Mouse (Mus musculus): ENCODE results near the gene Dach1. TPM values are rescaled to one million over a fixed set of nuclear protein-coding genes. Genes with fewer than 3 reads are reported as not detected.

Gene Dach1
- polyA plus RNA-seq, 1 experiment from 2014 or later: 16.5 TPM

GRCm38 (mm10) chr14:98072647-98073420, 96.7 kb downstream of the Dach1 start:
- H3K36me3 ChIP-seq (ENCODE audit: control insufficient read depth, insufficient read depth, low read length): no peaks in the 10 kb centered on the region
- 50% methylated on average over 11 of the region's 11 CpGs for WGBS
- no peak overlapping the region for H3K4me2 ChIP-seq (ENCODE audit: low read depth, severe bottlenecking)

GRCm38 (mm10) chr14:98071877-98072276, 97.7 kb downstream of the Dach1 start:
- H3K4me1 ChIP-seq (ENCODE audit: control insufficient read depth, insufficient read depth, low read length): peaks cover 12% of the 10 kb centered on the region
- no peaks in the 10 kb centered on the region for H3K27me3 ChIP-seq (ENCODE audit: control insufficient read depth, insufficient read depth, low read length)
- H3K36me3 ChIP-seq (ENCODE audit: control insufficient read depth, insufficient read depth, low read length): no peaks in the 10 kb centered on the region
- H3K4me2 ChIP-seq (ENCODE audit: low read depth, severe bottlenecking): no peak overlapping the region
- DNase-seq (ENCODE audit: low spot score) (peak; percentile 39), ATAC-seq (ENCODE audit: insufficient number of reproducible peaks, low FRiP score, low TSS enrichment, low read depth) (no peak)
- no peak overlapping the region for H3K4me3 ChIP-seq (ENCODE audit: low read depth, low read length)
- H3K9ac ChIP-seq (ENCODE audit: low read length): no peak overlapping the region
- no peak overlapping the region for H3K27ac ChIP-seq (replicated peaks; ENCODE audit: low read depth, low read length)
- no peaks in the 10 kb centered on the region for H3K9me3 ChIP-seq (ENCODE audit: control insufficient read depth, low read length)
- WGBS: 13% methylated on average over 4 of the region's 4 CpGs

More at GRCm38 (mm10) chr14:98072647-98073420, 96.7 kb downstream of the Dach1 start:
- Histone ChIP-seq H3K9me3 (ENCODE audit: control insufficient read depth, low read length) (no peaks in the 10 kb centered on the region), H3K9ac (ENCODE audit: low read length) (no peak overlapping the region), H3K4me3 (ENCODE audit: low read depth, low read length) (no peak overlapping the region), H3K4me1 (ENCODE audit: control insufficient read depth, insufficient read depth, low read length) (peaks cover 12% of the 10 kb centered on the region), H3K27me3 (ENCODE audit: control insufficient read depth, insufficient read depth, low read length) (no peaks in the 10 kb centered on the region), H3K27ac (replicated peaks; ENCODE audit: low read depth, low read length) (no peak overlapping the region)
- ATAC-seq (ENCODE audit: insufficient number of reproducible peaks, low FRiP score, low TSS enrichment, low read depth) (no peak), DNase-seq (ENCODE audit: low spot score) (peak; percentile 27)

DNA sequence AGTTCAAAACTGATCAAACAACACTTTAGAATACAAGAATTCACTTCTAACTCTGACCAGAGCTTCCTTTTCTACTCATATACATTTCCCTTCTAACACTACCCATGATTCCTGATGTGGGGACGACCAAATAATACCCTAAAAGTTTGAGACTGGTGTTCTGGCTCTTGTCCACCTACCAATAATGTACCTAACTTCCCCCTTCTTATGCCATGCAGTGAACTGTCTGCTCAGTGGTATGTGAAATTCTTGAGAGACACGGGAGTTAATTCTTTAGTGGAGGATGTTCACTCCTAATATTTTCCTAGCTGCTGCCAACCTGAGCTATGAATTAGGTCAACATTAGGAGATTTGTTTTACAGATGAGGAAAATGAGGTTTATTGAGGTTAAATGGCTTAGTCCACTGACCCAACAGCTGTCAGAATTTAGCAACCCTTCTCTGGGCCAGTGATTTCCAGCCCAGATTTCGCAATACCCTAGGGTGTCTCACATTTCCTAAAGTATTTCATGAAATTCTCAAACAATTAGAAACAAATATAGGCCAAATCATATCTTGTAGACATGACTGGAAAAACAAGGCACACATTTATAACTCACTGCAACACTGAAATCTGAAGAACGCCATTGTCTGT, 102.2 kb downstream of the Dach1 start:
- DNase-seq (ENCODE audit: low spot score) (no peak), ATAC-seq (ENCODE audit: insufficient number of reproducible peaks, low FRiP score, low TSS enrichment, low read depth) (no peak)
- Histone ChIP-seq H3K9ac (ENCODE audit: low read length) (no peak overlapping the region), H3K36me3 (ENCODE audit: control insufficient read depth, insufficient read depth, low read length) (no peaks in the 10 kb centered on the region), H3K4me2 (ENCODE audit: low read depth, severe bottlenecking) (no peak overlapping the region), H3K27me3 (ENCODE audit: control insufficient read depth, insufficient read depth, low read length) (no peaks in the 10 kb centered on the region), H3K9me3 (ENCODE audit: control insufficient read depth, low read length) (no peaks in the 10 kb centered on the region), H3K27ac (replicated peaks; ENCODE audit: low read depth, low read length) (no peak overlapping the region), H3K4me1 (ENCODE audit: control insufficient read depth, insufficient read depth, low read length) (peaks cover 5% of the 10 kb centered on the region; the same call in 1 of the 2 replicates), H3K4me3 (ENCODE audit: low read depth, low read length) (no peak overlapping the region)
- WGBS: 85% methylated on average over 4 of the region's 4 CpGs

DNA sequence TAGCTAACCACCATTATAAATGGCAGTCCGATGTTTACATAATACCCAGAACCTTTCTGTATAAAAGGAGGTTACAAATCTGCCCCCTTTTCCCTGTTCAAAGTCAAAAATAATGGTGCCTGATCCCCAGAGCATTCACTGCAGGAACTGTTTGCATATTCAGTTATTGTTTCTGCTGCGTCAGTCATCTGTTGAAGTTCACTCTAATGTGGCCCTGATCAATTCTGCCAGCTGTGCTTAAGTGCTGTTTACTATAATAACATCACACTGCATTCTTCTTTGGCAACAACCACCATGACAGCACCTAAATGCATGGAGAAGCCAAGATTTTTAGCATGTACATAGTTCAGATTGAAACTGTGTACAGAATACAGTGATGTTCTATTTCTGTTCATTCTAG, 105.4 kb downstream of the Dach1 start:
- Histone ChIP-seq H3K9ac (ENCODE audit: low read length) (no peak overlapping the region), H3K36me3 (ENCODE audit: control insufficient read depth, insufficient read depth, low read length) (no peaks in the 10 kb centered on the region), H3K4me3 (ENCODE audit: low read depth, low read length) (no peak overlapping the region), H3K27ac (replicated peaks; ENCODE audit: low read depth, low read length) (no peak overlapping the region), H3K27me3 (ENCODE audit: control insufficient read depth, insufficient read depth, low read length) (no peaks in the 10 kb centered on the region), H3K9me3 (ENCODE audit: control insufficient read depth, low read length) (no peaks in the 10 kb centered on the region), H3K4me2 (ENCODE audit: low read depth, severe bottlenecking) (no peak overlapping the region), H3K4me1 (ENCODE audit: control insufficient read depth, insufficient read depth, low read length) (no peaks in the 10 kb centered on the region)
- DNase-seq (ENCODE audit: low spot score) (no peak), ATAC-seq (ENCODE audit: insufficient number of reproducible peaks, low FRiP score, low TSS enrichment, low read depth) (no peak)
- 84% methylated on average over 2 of the region's 2 CpGs for WGBS

GRCm38 (mm10) chr14:98049329-98049728, 120.2 kb downstream of the Dach1 start:
- H3K27me3 ChIP-seq (ENCODE audit: control insufficient read depth, insufficient read depth, low read length): no peaks in the 10 kb centered on the region
- no peaks in the 10 kb centered on the region for H3K4me1 ChIP-seq (ENCODE audit: control insufficient read depth, insufficient read depth, low read length)
- DNase-seq (ENCODE audit: low spot score) (no peak), ATAC-seq (ENCODE audit: insufficient number of reproducible peaks, low FRiP score, low TSS enrichment, low read depth) (no peak)
- no peak overlapping the region for H3K4me2 ChIP-seq (ENCODE audit: low read depth, severe bottlenecking)
- no peak overlapping the region for H3K27ac ChIP-seq (replicated peaks; ENCODE audit: low read depth, low read length)
- 64% methylated on average over 2 of the region's 2 CpGs for WGBS
- H3K9me3 ChIP-seq (ENCODE audit: control insufficient read depth, low read length): no peaks in the 10 kb centered on the region
- no peak overlapping the region for H3K9ac ChIP-seq (ENCODE audit: low read length)
- H3K4me3 ChIP-seq (ENCODE audit: low read depth, low read length): no peak overlapping the region
- no peaks in the 10 kb centered on the region for H3K36me3 ChIP-seq (ENCODE audit: control insufficient read depth, insufficient read depth, low read length)

- Histone ChIP-seq H3K4me1 (ENCODE audit: control insufficient read depth, insufficient read depth, low read length) (no peaks in the 10 kb centered on the region), H3K4me3 (ENCODE audit: low read depth, low read length) (no peak overlapping the region), H3K4me2 (ENCODE audit: low read depth, severe bottlenecking) (no peak overlapping the region), H3K36me3 (ENCODE audit: control insufficient read depth, insufficient read depth, low read length) (no peaks in the 10 kb centered on the region), H3K27me3 (ENCODE audit: control insufficient read depth, insufficient read depth, low read length) (no peaks in the 10 kb centered on the region), H3K9me3 (ENCODE audit: control insufficient read depth, low read length) (no peaks in the 10 kb centered on the region), H3K9ac (ENCODE audit: low read length) (no peak overlapping the region), H3K27ac (replicated peaks; ENCODE audit: low read depth, low read length) (no peak overlapping the region)
- no peak for DNase-seq (ENCODE audit: low spot score)
- 81% methylated on average over 2 of the region's 2 CpGs for WGBS
- ATAC-seq (ENCODE audit: insufficient number of reproducible peaks, low FRiP score, low TSS enrichment, low read depth): no peak
These were observed 121.2 kb downstream of the Dach1 start for GRCm38 (mm10) chr14:98048403-98048802.

GRCm38 (mm10) chr14:98047670-98048069, 121.9 kb downstream of the Dach1 start:
- WGBS: 75% methylated on average over 3 of the region's 3 CpGs

DNA sequence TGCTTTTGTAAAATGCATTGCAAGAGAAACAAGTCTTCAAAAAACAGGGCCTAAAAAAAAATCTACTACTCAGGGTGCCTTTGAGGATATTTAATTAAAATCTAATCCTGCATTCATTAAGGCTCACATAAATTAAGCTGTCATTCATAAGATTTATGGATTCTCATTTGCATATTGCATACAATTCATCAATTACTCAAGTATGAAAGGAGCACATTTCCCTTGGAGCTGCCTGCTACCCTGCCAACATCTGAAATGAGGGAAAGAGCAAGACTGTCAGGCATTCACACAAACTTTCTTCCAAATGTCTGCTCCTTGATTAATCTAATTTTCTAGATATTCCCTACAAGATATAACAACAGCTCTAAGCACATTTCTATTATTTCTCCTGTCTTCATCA, 122.6 kb downstream of the Dach1 start:
- H3K4me3 ChIP-seq (ENCODE audit: low read depth, low read length): no peak overlapping the region
- no peaks in the 10 kb centered on the region for H3K36me3 ChIP-seq (ENCODE audit: control insufficient read depth, insufficient read depth, low read length)
- H3K9me3 ChIP-seq (ENCODE audit: control insufficient read depth, low read length): no peaks in the 10 kb centered on the region
- DNase-seq (ENCODE audit: low spot score) (no peak), ATAC-seq (ENCODE audit: insufficient number of reproducible peaks, low FRiP score, low TSS enrichment, low read depth) (no peak)
- no peak overlapping the region for H3K9ac ChIP-seq (ENCODE audit: low read length)
- H3K4me2 ChIP-seq (ENCODE audit: low read depth, severe bottlenecking): no peak overlapping the region
- no peaks in the 10 kb centered on the region for H3K27me3 ChIP-seq (ENCODE audit: control insufficient read depth, insufficient read depth, low read length)
- H3K4me1 ChIP-seq (ENCODE audit: control insufficient read depth, insufficient read depth, low read length): no peaks in the 10 kb centered on the region
- no peak overlapping the region for H3K27ac ChIP-seq (replicated peaks; ENCODE audit: low read depth, low read length)

More at GRCm38 (mm10) chr14:98047670-98048069, 121.9 kb downstream of the Dach1 start:
- Histone ChIP-seq H3K4me1 (ENCODE audit: control insufficient read depth, insufficient read depth, low read length) (no peaks in the 10 kb centered on the region), H3K27ac (replicated peaks; ENCODE audit: low read depth, low read length) (no peak overlapping the region), H3K9me3 (ENCODE audit: control insufficient read depth, low read length) (no peaks in the 10 kb centered on the region), H3K27me3 (ENCODE audit: control insufficient read depth, insufficient read depth, low read length) (no peaks in the 10 kb centered on the region), H3K36me3 (ENCODE audit: control insufficient read depth, insufficient read depth, low read length) (no peaks in the 10 kb centered on the region), H3K4me3 (ENCODE audit: low read depth, low read length) (no peak overlapping the region), H3K9ac (ENCODE audit: low read length) (no peak overlapping the region), H3K4me2 (ENCODE audit: low read depth, severe bottlenecking) (no peak overlapping the region)
- no peak for DNase-seq (ENCODE audit: low spot score)
- ATAC-seq (ENCODE audit: insufficient number of reproducible peaks, low FRiP score, low TSS enrichment, low read depth): no peak
